1 mouse cellular context compared by ENCODE assay signal in genomic region chr9:110781731-110782130, GRCm38 (mm10).
TF ChIP-seq lines count a peak whose summit lies in the region.

No protein-coding gene starts in this region.

TF ChIP-seq in CH12.LX, 34 proteins besides CTCF, POLR2A, EP300 and RAD21:
- TF ChIP-seq ETS1 (conservative IDR thresholded peaks at IDR 0.05; ENCODE audit: low read depth, low read length) (no peak), PAX5 (IDR thresholded peaks at IDR 0.05; ENCODE audit: low read length) (no peak)
